Mouse (Mus musculus) neural tube, embryonic 11.5 days (tissue): ENCODE data around the gene Gfy. TPM values are rescaled to one million over a fixed set of nuclear protein-coding genes. Genes with fewer than 3 reads are reported as not detected.

Experiments
- ATAC-seq: fragments of 200-750 bp; cut with Nextera tagmentation; 2 replicates; pipeline ENCODE4 v1.8.0; 2017; ENCODE audit warnings: moderate number of reproducible peaks, mild to moderate bottlenecking, moderate TSS enrichment, moderate library complexity; ENCODE audit not compliant: insufficient read depth, low FRiP score, low TSS enrichment
- DNase-seq: peaks from one replicate; pipeline ENCODE4 v3.0.0-alpha.2; 2015; ENCODE audit warnings: low spot score
- H3K27ac ChIP-seq: fragments of 300-500 bp; sonication (generic); 2 replicates; pipeline ENCODE4 v1.5.1; 2014; ENCODE audit warnings: low read depth, mild to moderate bottlenecking, low read length
- H3K27me3 ChIP-seq: fragments of 300-500 bp; sonication (generic); 2 replicates; pipeline ENCODE4 v1.6.1; 2014; ENCODE audit warnings: mild to moderate bottlenecking, low read length, mixed read lengths; ENCODE audit not compliant: control insufficient read depth, insufficient read depth
- H3K36me3 ChIP-seq: fragments of 300-500 bp; sonication (generic); 2 replicates; pipeline ENCODE4 v1.6.1; 2014; ENCODE audit warnings: mild to moderate bottlenecking, low read length, moderate library complexity, mixed read lengths; ENCODE audit not compliant: control insufficient read depth, insufficient read depth
- H3K4me1 ChIP-seq: fragments of 300-500 bp; sonication (generic); 2 replicates; pipeline ENCODE4 v1.6.1; 2014; ENCODE audit warnings: low read length, mixed read lengths; ENCODE audit not compliant: control insufficient read depth, insufficient read depth
- H3K4me2 ChIP-seq: fragments of 300-500 bp; sonication (generic); 2 replicates; pipeline ENCODE4 v1.6.1; 2014; ENCODE audit warnings: low read depth, mild to moderate bottlenecking, moderate library complexity
- H3K4me3 ChIP-seq: fragments of 300-500 bp; sonication (generic); 2 replicates; pipeline ENCODE4 v1.5.1; 2014; ENCODE audit warnings: low read depth, low read length
- H3K9ac ChIP-seq: fragments of 300-500 bp; sonication (generic); 2 replicates; pipeline ENCODE4 v1.6.1; 2014; ENCODE audit warnings: mild to moderate bottlenecking, low read length
- H3K9me3 ChIP-seq: fragments of 300-500 bp; sonication (generic); 2 replicates; pipeline ENCODE4 v1.6.1; 2016; ENCODE audit warnings: low read length; ENCODE audit not compliant: control insufficient read depth
- WGBS: fragments of 180-500 bp; shearing (Covaris S2); extraction: QIAGEN DNeasy Blood & Tissue Kit; methylation state at CpG from one replicate; pipeline ENCODE4 v1.1.7; 2014; 5-methylcytosine and 5-hydroxymethylcytosine counted together
- polyA plus RNA-seq: library from polyadenylated mRNA; unstranded; fragments of >200 nt; fragmentation: Nextera tagmentation; extraction: Ambion mirVana; gene quantifications from 2 replicates; pipeline ENCODE4 v1.2.1, GENCODE M21; 2014

Gene Gfy
- polyA plus RNA-seq, 1 experiment from 2014 or later = not detected

- Histone ChIP-seq H3K9ac (no peak overlapping the region), H3K27me3 (no peaks in the 10 kb centered on the region), H3K4me3 (no peak overlapping the region), H3K9me3 (no peaks in the 10 kb centered on the region), H3K4me1 (no peaks in the 10 kb centered on the region; the same call in 1 of the 2 replicates), H3K27ac (no peak overlapping the region), H3K36me3 (no peaks in the 10 kb centered on the region), H3K4me2 (no peak overlapping the region)
- 10% methylated on average over 12 of the region's 12 CpGs for WGBS
- ATAC-seq = no peak
- DNase-seq = peak; percentile 45
Measured at GRCm38 (mm10) chr7:45134544-45135026, 44.8 kb downstream of the Gfy start.

GRCm38 (mm10) chr7:45133446-45134159 is 45.8 kb downstream of the Gfy start:
- no peak overlapping the region for H3K4me3 ChIP-seq
- no peaks in the 10 kb centered on the region for H3K36me3 ChIP-seq
- no peak for DNase-seq
- 75% methylated on average over 8 of the region's 8 CpGs for WGBS
- no peak overlapping the region for H3K4me2 ChIP-seq
- H3K27me3 ChIP-seq = no peaks in the 10 kb centered on the region
- H3K9me3 ChIP-seq = no peaks in the 10 kb centered on the region
- no peak overlapping the region for H3K27ac ChIP-seq
- no peaks in the 10 kb centered on the region; the same call in 1 of the 2 replicates for H3K4me1 ChIP-seq
- ATAC-seq = no peak
- H3K9ac ChIP-seq = no peak overlapping the region

GRCm38 (mm10) chr7:45131850-45132249 is 47.5 kb downstream of the Gfy start:
- Histone ChIP-seq H3K27me3 (no peaks in the 10 kb centered on the region), H3K9me3 (no peaks in the 10 kb centered on the region), H3K27ac (no peak overlapping the region), H3K4me3 (no peak overlapping the region), H3K4me2 (no peak overlapping the region), H3K9ac (no peak overlapping the region), H3K4me1 (peaks cover 9% of the 10 kb centered on the region), H3K36me3 (peaks cover 7% of the 10 kb centered on the region)
- no peak for DNase-seq
- ATAC-seq = no peak
- 84% methylated on average over 11 of the region's 11 CpGs for WGBS

GRCm38 (mm10) chr7:45129776-45130512 is 49.4 kb downstream of the Gfy start:
- DNase-seq (no peak), ATAC-seq (no peak)
- Histone ChIP-seq H3K4me2 (peak overlapping the region; percentile 59), H3K36me3 (peaks cover 21% of the 10 kb centered on the region), H3K4me1 (peaks cover 16% of the 10 kb centered on the region), H3K9ac (peak overlapping the region; percentile 77; the same call in 1 of the 2 replicates), H3K27ac (peak overlapping the region; percentile 77; the same call in 1 of the 2 replicates), H3K4me3 (peak overlapping the region; percentile 95; the same call in 1 of the 2 replicates), H3K27me3 (no peaks in the 10 kb centered on the region), H3K9me3 (no peaks in the 10 kb centered on the region)
- 52% methylated on average over 15 of the region's 15 CpGs for WGBS

GRCm38 (mm10) chr7:45129318-45129717 is 50.1 kb downstream of the Gfy start:
- peak overlapping the region; percentile 95 for H3K4me3 ChIP-seq
- WGBS = 2% methylated on average over 17 of the region's 17 CpGs
- peak overlapping the region; percentile 77 for H3K9ac ChIP-seq
- ATAC-seq (no peak), DNase-seq (no peak)
- H3K4me1 ChIP-seq = peaks cover 19% of the 10 kb centered on the region
- peak overlapping the region; percentile 77 for H3K27ac ChIP-seq
- no peaks in the 10 kb centered on the region for H3K9me3 ChIP-seq
- peak overlapping the region; percentile 59 for H3K4me2 ChIP-seq
- H3K36me3 ChIP-seq = peaks cover 21% of the 10 kb centered on the region
- no peaks in the 10 kb centered on the region for H3K27me3 ChIP-seq

GRCm38 (mm10) chr7:45128624-45129246 is 50.6 kb downstream of the Gfy start, which contains the start of gene Rpl13a:
Gene Rpl13a (minus strand): TSS chr7:45128761.
- Histone ChIP-seq H3K9ac (peak within 1 kb of the TSS; percentile 99), H3K9me3 (no peaks in the 10 kb centered on the region), H3K27ac (peak within 1 kb of the TSS; percentile 84), H3K4me3 (peak within 1 kb of the TSS; percentile 95), H3K36me3 (peaks cover 21% of the 10 kb centered on the region), H3K27me3 (no peaks in the 10 kb centered on the region), H3K4me1 (peaks cover 19% of the 10 kb centered on the region), H3K4me2 (peak within 1 kb of the TSS; percentile 96)
- ATAC-seq (peak; percentile 92), DNase-seq (peak; percentile 99)
- WGBS = 0% methylated on average over 48 of the region's 48 CpGs

- H3K4me2 ChIP-seq = peak overlapping the region; percentile 96
- peaks cover 23% of the 10 kb centered on the region for H3K4me1 ChIP-seq
- peaks cover 24% of the 10 kb centered on the region for H3K36me3 ChIP-seq
- DNase-seq (no peak), ATAC-seq (no peak)
- peak overlapping the region; percentile 99 for H3K9ac ChIP-seq
- H3K9me3 ChIP-seq = no peaks in the 10 kb centered on the region
- peak overlapping the region; percentile 84 for H3K27ac ChIP-seq
- no peaks in the 10 kb centered on the region for H3K27me3 ChIP-seq
- H3K4me3 ChIP-seq = peak overlapping the region; percentile 95
- WGBS = 0% methylated on average over 6 of the region's 6 CpGs
Measured at GRCm38 (mm10) chr7:45127700-45128224, 51.6 kb downstream of the Gfy start.
